Mouse (Mus musculus): ENCODE results near the gene Klk1b11. TPM values are rescaled to one million over a fixed set of nuclear protein-coding genes. Genes with fewer than 3 reads are reported as not detected.

The Klk1b11 gene
- not detected in 4 replicates for total RNA-seq (2023)

DNA sequence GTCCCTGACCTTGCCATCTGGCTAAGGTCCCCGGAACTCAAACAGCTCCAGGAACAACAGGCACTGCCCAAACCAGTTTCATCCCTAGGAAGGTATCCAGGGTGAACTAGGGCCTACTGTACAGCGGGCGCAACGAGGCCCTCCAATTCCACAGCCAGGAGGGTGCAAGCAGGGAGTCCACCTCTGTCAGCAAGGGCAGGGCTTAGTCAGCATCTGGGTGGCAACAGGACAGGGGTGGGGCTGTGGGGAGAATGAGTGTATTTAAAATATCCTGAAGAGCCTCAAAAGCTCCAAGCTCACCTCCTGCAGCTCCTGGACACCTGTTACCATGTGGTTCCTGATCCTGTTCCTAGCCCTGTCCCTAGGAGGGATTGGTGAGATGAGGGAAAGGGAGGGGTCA, at the start of gene Klk1b11:
Gene Klk1b11, plus strand, starts transcription at position 301 of the 400 bp plus-strand sequence.

DNA sequence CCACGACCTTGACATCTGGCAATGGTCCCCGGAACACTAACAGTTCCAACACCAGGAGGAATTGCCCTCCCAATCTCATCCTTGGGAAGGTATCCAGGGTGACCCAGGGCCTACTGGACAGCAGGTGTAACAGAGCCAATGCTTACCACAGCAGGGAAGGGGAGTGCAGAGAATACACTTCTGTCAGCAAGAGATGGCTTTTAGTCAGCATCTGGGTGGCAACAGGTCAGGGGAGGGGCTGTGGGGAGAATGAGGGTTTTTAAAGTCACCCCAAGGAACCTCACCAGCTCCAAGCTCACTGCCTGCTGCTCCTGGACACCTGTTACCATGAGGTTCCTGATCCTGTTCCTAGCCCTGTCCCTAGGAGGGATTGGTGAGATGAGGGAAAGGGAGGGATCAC, 45.3 kb upstream of the Klk1b11 start, which contains the start of gene Klk1b8:
Gene Klk1b8, plus strand, starts transcription at position 301 of the 400 bp plus-strand sequence.

GRCm38 (mm10) chr7:43966451-43966850, 29.2 kb upstream of the Klk1b11 start, which contains the start of gene Klk1b1:
TSS of gene Klk1b1 (plus strand) at chr7:43966751.

GRCm38 (mm10) chr7:43975761-43976160, 19.9 kb upstream of the Klk1b11 start, which contains the start of gene Klk1b9:
TSS of gene Klk1b9 (plus strand) at chr7:43976061.

DNA sequence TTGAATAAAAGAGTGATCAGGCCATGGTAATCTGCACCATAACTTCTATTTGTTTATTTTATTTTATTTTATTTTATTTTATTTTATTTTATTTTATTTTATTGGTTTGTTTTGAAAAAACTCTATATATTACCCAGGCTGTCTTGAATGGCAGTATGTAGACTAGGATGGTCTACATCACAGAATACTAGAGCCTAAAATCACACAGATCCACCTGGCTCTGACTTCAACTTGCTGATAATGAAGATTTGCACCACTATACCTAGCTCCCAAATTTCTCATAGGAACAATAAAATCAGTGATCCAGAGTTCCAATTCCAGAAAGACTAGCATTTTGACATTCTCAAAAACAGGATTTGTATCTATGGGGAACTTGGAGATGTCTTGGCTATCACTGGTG, 16.2 kb downstream of the Klk1b11 start, which contains the start of gene Klk1b26:
Gene Klk1b26, plus strand, starts transcription at position 301 of the 400 bp plus-strand sequence.

Other genes starting within 250 kb of the Klk1b11 start
- gene Klk12, start 227.0 kb upstream of the Klk1b11 start, total RNA-seq (2023), result not detected in 4 replicates
- gene Klk11, start 221.3 kb upstream of the Klk1b11 start, total RNA-seq (2023), result not detected in 4 replicates
- gene Klk10, start 214.8 kb upstream of the Klk1b11 start, total RNA-seq (2023), result not detected in 4 replicates
- not detected in 4 replicates for gene Klk9, start 204.0 kb upstream of the Klk1b11 start, total RNA-seq (2023)
- gene Klk8, start 198.3 kb upstream of the Klk1b11 start, total RNA-seq (2023), result 4.6 to 6.5 TPM (median 6.0 TPM) in 4 replicates
- not detected in 4 replicates for gene Klk7, start 184.6 kb upstream of the Klk1b11 start, total RNA-seq (2023)
- not detected in 4 replicates for gene Klk6, start 171.4 kb upstream of the Klk1b11 start, total RNA-seq (2023)
- gene Klk5, start 153.9 kb upstream of the Klk1b11 start, total RNA-seq (2023), result not detected in 4 replicates
- gene Klk4, start 114.7 kb upstream of the Klk1b11 start, total RNA-seq (2023), result not detected in 4 replicates
- not detected in 4 replicates for gene Klk15, start 62.1 kb upstream of the Klk1b11 start, total RNA-seq (2023)
- gene Klk1b8, start 45.2 kb upstream of the Klk1b11 start, total RNA-seq (2023), result not detected in 4 replicates
- gene Klk1b1, start 29.1 kb upstream of the Klk1b11 start, total RNA-seq (2023), result not detected in 4 replicates
- gene Klk1b9, start 19.8 kb upstream of the Klk1b11 start, total RNA-seq (2023), result not detected in 4 replicates
- gene Klk1b26, start 16.3 kb downstream of the Klk1b11 start, total RNA-seq (2023), result not detected in 4 replicates
- not detected in 4 replicates for gene Klk1b27, start 56.4 kb downstream of the Klk1b11 start, total RNA-seq (2023)
- gene Klk1b21, start 106.5 kb downstream of the Klk1b11 start, total RNA-seq (2023), result not detected in 4 replicates
- not detected in 4 replicates for gene Klk1b22, start 116.8 kb downstream of the Klk1b11 start, total RNA-seq (2023)
- gene Klk1b16, start 140.9 kb downstream of the Klk1b11 start, total RNA-seq (2023), result not detected in 4 replicates
- not detected in 4 replicates for gene Klk1b24, start 192.4 kb downstream of the Klk1b11 start, total RNA-seq (2023)
- not detected in 4 replicates for gene Klk1b3, start 202.3 kb downstream of the Klk1b11 start, total RNA-seq (2023)
- not detected in 4 replicates for gene Klk1b4, start 211.6 kb downstream of the Klk1b11 start, total RNA-seq (2023)
- gene Klk1b5, start 220.1 kb downstream of the Klk1b11 start, total RNA-seq (2023), result not detected in 4 replicates
- gene Klk1, start 229.5 kb downstream of the Klk1b11 start, total RNA-seq (2023), result 0.63 TPM in 1 of 4 replicates, not detected in the others
- not detected in 4 replicates for gene Gm36864, start 240.3 kb downstream of the Klk1b11 start, total RNA-seq (2023)